Mouse (Mus musculus) neural tube, embryonic 11.5 days (tissue): ENCODE results near the gene Mmp14. TPM values are rescaled to one million over a fixed set of nuclear protein-coding genes. Genes with fewer than 3 reads are reported as not detected.
A peak's percentile ranks its signal among the peaks of the same experiment; 100 is the strongest.

ENCODE experiments used
- ATAC-seq: fragments of 200-750 bp; cut with Nextera tagmentation; 2 replicates; pipeline ENCODE4 v1.8.0; 2017; ENCODE audit warnings: moderate number of reproducible peaks, mild to moderate bottlenecking, moderate TSS enrichment, moderate library complexity; ENCODE audit not compliant: insufficient read depth, low FRiP score, low TSS enrichment
- DNase-seq: peaks from one replicate; pipeline ENCODE4 v3.0.0-alpha.2; 2015; ENCODE audit warnings: low spot score
- H3K27ac ChIP-seq: fragments of 300-500 bp; sonication (generic); 2 replicates; pipeline ENCODE4 v1.5.1; 2014; ENCODE audit warnings: low read depth, mild to moderate bottlenecking, low read length
- H3K27me3 ChIP-seq: fragments of 300-500 bp; sonication (generic); 2 replicates; pipeline ENCODE4 v1.6.1; 2014; ENCODE audit warnings: mild to moderate bottlenecking, low read length, mixed read lengths; ENCODE audit not compliant: control insufficient read depth, insufficient read depth
- H3K36me3 ChIP-seq: fragments of 300-500 bp; sonication (generic); 2 replicates; pipeline ENCODE4 v1.6.1; 2014; ENCODE audit warnings: mild to moderate bottlenecking, low read length, moderate library complexity, mixed read lengths; ENCODE audit not compliant: control insufficient read depth, insufficient read depth
- H3K4me1 ChIP-seq: fragments of 300-500 bp; sonication (generic); 2 replicates; pipeline ENCODE4 v1.6.1; 2014; ENCODE audit warnings: low read length, mixed read lengths; ENCODE audit not compliant: control insufficient read depth, insufficient read depth
- H3K4me2 ChIP-seq: fragments of 300-500 bp; sonication (generic); 2 replicates; pipeline ENCODE4 v1.6.1; 2014; ENCODE audit warnings: low read depth, mild to moderate bottlenecking, moderate library complexity
- H3K4me3 ChIP-seq: fragments of 300-500 bp; sonication (generic); 2 replicates; pipeline ENCODE4 v1.5.1; 2014; ENCODE audit warnings: low read depth, low read length
- H3K9ac ChIP-seq: fragments of 300-500 bp; sonication (generic); 2 replicates; pipeline ENCODE4 v1.6.1; 2014; ENCODE audit warnings: mild to moderate bottlenecking, low read length
- H3K9me3 ChIP-seq: fragments of 300-500 bp; sonication (generic); 2 replicates; pipeline ENCODE4 v1.6.1; 2016; ENCODE audit warnings: low read length; ENCODE audit not compliant: control insufficient read depth
- WGBS: fragments of 180-500 bp; shearing (Covaris S2); extraction: QIAGEN DNeasy Blood & Tissue Kit; methylation state at CpG from one replicate; pipeline ENCODE4 v1.1.7; 2014; 5-methylcytosine and 5-hydroxymethylcytosine counted together
- polyA plus RNA-seq: library from polyadenylated mRNA; unstranded; fragments of >200 nt; fragmentation: Nextera tagmentation; extraction: Ambion mirVana; gene quantifications from 2 replicates; pipeline ENCODE4 v1.2.1, GENCODE M21; 2014

Mmp14 gene
- 69.6 and 70.6 TPM in 2 replicates for polyA plus RNA-seq

DNA sequence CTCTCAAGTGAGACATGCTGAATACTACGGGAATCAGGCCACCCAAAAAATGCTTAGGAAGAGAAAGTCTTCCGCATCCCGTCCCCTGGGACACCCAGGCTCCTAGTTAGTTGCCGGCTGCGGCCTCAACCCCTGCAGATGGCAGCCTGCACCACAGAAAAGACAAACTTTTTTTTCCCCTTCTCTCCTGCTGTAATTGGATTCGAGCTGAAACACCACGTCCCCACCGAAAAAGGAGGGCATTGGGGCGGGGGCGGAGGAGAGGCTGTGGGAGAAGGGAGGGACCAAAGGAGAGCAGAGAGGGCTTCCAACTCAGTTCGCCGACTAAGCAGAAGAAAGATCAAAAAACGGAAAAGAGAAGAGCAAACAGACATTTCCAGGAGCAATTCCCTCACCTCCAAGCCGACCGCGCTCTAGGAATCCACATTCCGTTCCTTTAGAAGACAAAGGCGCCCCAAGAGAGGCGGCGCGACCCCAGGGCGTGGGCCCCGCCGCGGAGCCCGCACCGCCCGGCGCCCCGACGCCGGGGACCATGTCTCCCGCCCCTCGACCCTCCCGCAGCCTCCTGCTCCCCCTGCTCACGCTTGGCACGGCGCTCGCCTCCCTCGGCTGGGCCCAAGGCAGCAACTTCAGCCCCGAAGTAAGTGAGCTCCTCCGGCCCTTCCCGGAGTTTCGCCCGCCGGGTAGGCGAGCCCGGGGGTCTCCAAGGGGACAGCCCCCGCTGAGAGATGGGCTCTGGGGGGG is at the start of gene Mmp14:
Gene Mmp14 (plus strand): TSS at position 279 of the 744 bp plus-strand sequence.
- Histone ChIP-seq H3K9me3 (no peaks in the 10 kb centered on the region), H3K4me3 (peak within 1 kb of the TSS; percentile 60), H3K4me1 (peaks cover 18% of the 10 kb centered on the region), H3K4me2 (peak within 1 kb of the TSS; percentile 65), H3K27ac (peak within 1 kb of the TSS; percentile 74), H3K36me3 (no peaks in the 10 kb centered on the region), H3K9ac (peak within 1 kb of the TSS; percentile 92), H3K27me3 (no peaks in the 10 kb centered on the region)
- ATAC-seq (peak; percentile 36), DNase-seq (peak; percentile 76)
- WGBS = 1% methylated on average over 49 of the region's 49 CpGs

DNA sequence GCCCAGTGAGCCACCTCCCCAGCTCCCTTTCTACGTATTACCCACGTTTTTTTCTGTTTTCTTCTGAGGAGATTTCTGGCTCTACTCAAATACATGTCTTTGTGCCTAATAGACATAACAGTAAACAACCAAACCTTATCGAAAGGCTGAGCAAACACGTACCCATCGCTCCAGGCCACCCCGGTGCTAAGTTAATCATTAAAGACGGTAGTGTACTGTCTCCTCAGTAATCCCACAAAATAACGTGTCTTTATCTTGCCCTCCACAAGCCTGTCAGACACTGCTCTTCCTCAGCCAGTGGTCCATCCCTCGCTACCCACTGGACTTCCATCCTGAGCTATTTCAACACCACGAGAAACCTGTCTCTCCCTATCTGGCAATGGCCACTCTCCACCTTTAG is 49.6 kb upstream of the Mmp14 start:
- Histone ChIP-seq H3K27ac (no peak overlapping the region), H3K4me3 (no peak overlapping the region), H3K9me3 (no peaks in the 10 kb centered on the region), H3K27me3 (no peaks in the 10 kb centered on the region), H3K4me1 (0 out of 2 replicates have a peak, but pooled peaks cover 4% of the 10 kb centered on the region), H3K9ac (no peak overlapping the region), H3K36me3 (no peaks in the 10 kb centered on the region), H3K4me2 (no peak overlapping the region)
- DNase-seq (no peak), ATAC-seq (no peak)
- 80% methylated on average over 10 of the region's 10 CpGs for WGBS

DNA sequence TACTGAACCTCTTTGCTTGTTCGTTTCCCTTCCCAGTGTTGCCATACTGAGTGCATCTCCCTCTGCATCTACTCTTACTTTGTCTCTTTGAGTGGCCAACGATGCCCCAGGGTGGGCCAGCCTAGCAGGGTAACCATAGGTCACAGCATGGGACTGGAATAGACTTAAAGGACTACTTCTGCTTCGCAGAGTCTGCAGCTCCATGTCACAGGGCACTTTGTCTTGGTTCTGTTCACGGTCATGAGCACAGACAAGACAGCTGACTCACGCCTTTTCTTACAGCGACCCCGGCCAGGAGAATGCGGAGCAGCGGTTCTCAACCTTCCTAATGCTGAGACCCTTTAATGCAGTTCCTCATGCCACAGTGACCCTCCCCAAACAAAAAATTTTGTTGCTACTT is 48.8 kb upstream of the Mmp14 start:
- Histone ChIP-seq H3K4me2 (no peak overlapping the region), H3K4me3 (no peak overlapping the region), H3K27ac (no peak overlapping the region), H3K9ac (no peak overlapping the region), H3K4me1 (0 out of 2 replicates have a peak, but pooled peaks cover 4% of the 10 kb centered on the region), H3K27me3 (no peaks in the 10 kb centered on the region), H3K9me3 (no peaks in the 10 kb centered on the region), H3K36me3 (no peaks in the 10 kb centered on the region)
- DNase-seq = no peak
- WGBS = 58% methylated on average over 9 of the region's 9 CpGs
- no peak for ATAC-seq

DNA sequence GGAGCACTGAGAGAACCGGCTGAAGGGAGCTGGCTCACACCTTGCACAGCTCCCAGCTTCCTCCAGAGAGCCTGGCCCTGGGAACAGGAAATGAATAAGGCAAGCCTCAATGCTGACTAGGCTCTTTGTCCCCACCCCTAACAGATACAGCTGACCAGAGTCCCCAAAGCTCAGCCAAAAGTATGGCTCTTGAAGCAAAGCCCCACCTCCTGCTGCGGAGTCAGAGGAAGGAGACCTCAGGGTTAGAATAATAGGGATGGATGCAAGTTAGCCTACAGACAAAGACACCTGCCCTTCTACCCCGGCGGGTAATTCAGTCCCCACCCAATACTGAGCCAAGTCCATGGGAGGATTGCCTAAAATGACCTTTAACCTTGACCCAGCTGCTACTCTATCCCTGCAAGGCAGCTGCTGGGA is 48.0 kb upstream of the Mmp14 start:
- Histone ChIP-seq H3K27ac (no peak overlapping the region), H3K36me3 (no peaks in the 10 kb centered on the region), H3K4me2 (no peak overlapping the region), H3K9me3 (no peaks in the 10 kb centered on the region), H3K4me1 (0 out of 2 replicates have a peak, but pooled peaks cover 4% of the 10 kb centered on the region), H3K4me3 (no peak overlapping the region), H3K27me3 (no peaks in the 10 kb centered on the region), H3K9ac (no peak overlapping the region)
- DNase-seq = no peak
- 66% methylated on average over 4 of the region's 4 CpGs for WGBS
- no peak for ATAC-seq

DNA sequence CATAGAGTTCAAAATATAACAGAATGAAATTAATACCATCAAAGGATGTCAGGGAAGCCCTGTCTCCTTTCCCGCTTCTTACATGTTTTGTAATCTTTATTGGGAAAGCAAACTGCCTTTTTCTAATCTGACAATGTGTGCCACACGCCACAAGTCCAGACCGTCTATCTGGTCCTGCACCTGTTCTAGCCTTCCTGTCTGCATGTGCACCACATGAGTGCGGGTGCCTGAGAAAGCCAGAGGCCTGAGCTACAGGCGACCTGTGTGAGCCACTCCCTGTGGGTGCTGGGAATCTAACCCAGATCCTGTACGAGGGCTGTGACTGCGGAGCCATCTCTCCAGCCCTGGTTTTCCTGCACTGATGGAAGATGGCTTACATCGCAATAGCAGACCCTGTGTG is 47.0 kb upstream of the Mmp14 start:
- H3K36me3 ChIP-seq = no peaks in the 10 kb centered on the region
- H3K9me3 ChIP-seq = no peaks in the 10 kb centered on the region
- no peak overlapping the region for H3K4me3 ChIP-seq
- no peak overlapping the region for H3K27ac ChIP-seq
- H3K4me2 ChIP-seq = no peak overlapping the region
- WGBS = 92% methylated on average over 8 of the region's 8 CpGs
- 0 out of 2 replicates have a peak, but pooled peaks cover 4% of the 10 kb centered on the region for H3K4me1 ChIP-seq
- no peak for DNase-seq
- ATAC-seq = no peak
- H3K9ac ChIP-seq = no peak overlapping the region
- no peaks in the 10 kb centered on the region for H3K27me3 ChIP-seq

DNA sequence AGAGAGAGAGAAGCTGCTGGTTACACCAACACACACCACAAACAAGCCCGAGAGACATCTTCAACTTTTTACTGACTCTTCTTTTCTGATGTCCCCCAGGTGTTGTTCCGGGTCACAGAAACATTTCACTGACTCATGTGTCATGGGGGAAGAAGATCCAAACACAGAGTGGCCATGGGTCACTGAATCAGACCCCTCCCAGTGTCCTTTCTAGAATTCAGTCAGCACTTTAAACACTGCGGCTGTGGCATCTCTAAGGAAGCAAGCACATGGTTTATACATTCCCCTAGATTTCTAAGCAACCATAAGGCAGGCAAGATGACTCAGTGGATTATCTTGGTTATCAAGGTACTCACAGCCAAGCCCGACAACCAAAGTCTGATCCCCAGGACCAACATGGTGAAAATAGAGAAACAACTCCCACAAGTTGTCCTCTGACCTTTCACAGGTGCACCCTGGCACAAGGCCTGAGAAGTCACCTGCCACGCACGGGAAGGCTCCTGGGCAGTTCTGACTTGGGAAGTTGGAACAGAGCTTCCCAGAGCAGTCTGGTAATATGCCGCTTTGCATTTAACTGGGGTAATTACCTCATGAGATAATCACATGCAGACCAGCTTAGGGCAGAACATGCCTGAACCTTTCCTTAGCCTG is 45.3 kb upstream of the Mmp14 start:
- H3K4me3 ChIP-seq = no peak overlapping the region
- H3K9ac ChIP-seq = no peak overlapping the region
- WGBS = 79% methylated on average over 7 of the region's 7 CpGs
- H3K27ac ChIP-seq = no peak overlapping the region
- H3K9me3 ChIP-seq = no peaks in the 10 kb centered on the region
- H3K4me2 ChIP-seq = no peak overlapping the region
- ATAC-seq = no peak
- H3K27me3 ChIP-seq = no peaks in the 10 kb centered on the region
- no peaks in the 10 kb centered on the region for H3K36me3 ChIP-seq
- 0 out of 2 replicates have a peak, but pooled peaks cover 4% of the 10 kb centered on the region for H3K4me1 ChIP-seq
- no peak for DNase-seq

DNA sequence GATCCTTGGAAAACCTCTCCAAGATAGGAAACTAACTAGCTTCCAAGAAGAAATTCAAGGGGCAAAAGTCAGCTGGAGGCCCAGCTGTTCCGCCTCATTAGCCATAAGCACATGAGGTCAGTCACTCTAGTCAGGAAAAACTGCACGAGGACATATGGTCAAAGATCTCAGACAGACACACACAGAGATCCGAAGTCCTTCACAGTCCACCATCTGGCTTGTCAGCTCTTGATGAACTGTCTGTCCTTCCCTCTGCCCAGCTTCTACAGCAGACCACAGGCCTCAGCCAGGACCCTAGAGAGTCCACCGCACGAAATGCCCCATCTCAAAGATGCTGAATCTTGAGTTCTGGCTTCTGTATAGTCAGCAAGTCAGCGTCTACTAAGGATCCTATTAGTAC is 43.9 kb upstream of the Mmp14 start:
- Histone ChIP-seq H3K4me2 (no peak overlapping the region), H3K4me3 (no peak overlapping the region), H3K36me3 (no peaks in the 10 kb centered on the region), H3K9ac (no peak overlapping the region), H3K9me3 (no peaks in the 10 kb centered on the region), H3K27me3 (no peaks in the 10 kb centered on the region), H3K27ac (no peak overlapping the region), H3K4me1 (0 out of 2 replicates have a peak, but pooled peaks cover 3% of the 10 kb centered on the region)
- ATAC-seq (no peak), DNase-seq (no peak)
- 42% methylated on average over 6 of the region's 6 CpGs for WGBS

DNA sequence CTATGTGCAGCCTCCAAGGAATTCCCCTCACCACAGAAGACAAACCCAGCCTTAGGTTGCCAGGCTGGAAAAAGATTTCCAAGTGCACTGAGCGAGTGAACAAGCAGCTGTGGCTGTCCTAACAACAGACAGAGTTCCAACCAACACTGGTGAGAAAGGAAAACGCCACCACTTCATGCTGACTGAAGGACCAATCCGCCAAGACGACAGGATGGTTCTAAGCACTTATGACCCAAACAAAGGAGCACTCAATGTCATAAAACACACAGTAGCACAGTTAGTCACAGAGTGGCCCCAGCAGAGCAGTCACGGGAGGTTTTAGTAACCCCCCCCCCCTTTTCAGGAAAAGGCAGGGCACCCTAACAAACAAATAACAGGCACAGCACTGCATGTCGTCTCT is 40.6 kb upstream of the Mmp14 start:
- DNase-seq (no peak), ATAC-seq (no peak)
- Histone ChIP-seq H3K27ac (no peak overlapping the region), H3K36me3 (no peaks in the 10 kb centered on the region), H3K4me1 (no peaks in the 10 kb centered on the region), H3K9ac (no peak overlapping the region), H3K4me2 (no peak overlapping the region), H3K9me3 (no peaks in the 10 kb centered on the region), H3K4me3 (no peak overlapping the region), H3K27me3 (no peaks in the 10 kb centered on the region)
- WGBS = 46% methylated on average over 6 of the region's 6 CpGs

DNA sequence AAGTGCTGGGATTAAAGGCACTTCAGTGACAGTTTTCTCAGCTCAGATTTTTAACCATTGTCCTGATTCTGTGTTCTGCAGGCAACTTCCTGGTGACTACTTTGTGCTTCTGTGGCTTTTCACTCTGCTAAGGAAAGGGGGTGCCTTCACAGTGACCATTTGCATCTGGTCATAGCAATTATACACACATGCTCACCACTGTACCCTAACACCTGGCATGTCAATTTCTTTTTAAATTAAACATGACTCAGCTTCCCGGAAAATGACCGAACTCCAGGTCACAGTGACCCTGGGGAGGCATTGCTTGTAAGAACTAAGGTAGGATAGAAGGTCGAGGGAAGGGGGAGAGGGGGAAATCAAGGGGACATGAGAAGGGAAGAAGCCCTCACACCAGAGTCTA is 37.6 kb upstream of the Mmp14 start:
- no peak overlapping the region for H3K4me3 ChIP-seq
- H3K27ac ChIP-seq = no peak overlapping the region
- H3K36me3 ChIP-seq = no peaks in the 10 kb centered on the region
- DNase-seq (no peak), ATAC-seq (no peak)
- H3K4me1 ChIP-seq = no peaks in the 10 kb centered on the region
- no peak overlapping the region for H3K9ac ChIP-seq
- 71% methylated on average over 3 of the region's 3 CpGs for WGBS
- no peak overlapping the region for H3K4me2 ChIP-seq
- H3K27me3 ChIP-seq = no peaks in the 10 kb centered on the region
- H3K9me3 ChIP-seq = no peaks in the 10 kb centered on the region
